Comparison of ENCODE assay signal across 26 mouse cellular contexts in the genomic region with DNA sequence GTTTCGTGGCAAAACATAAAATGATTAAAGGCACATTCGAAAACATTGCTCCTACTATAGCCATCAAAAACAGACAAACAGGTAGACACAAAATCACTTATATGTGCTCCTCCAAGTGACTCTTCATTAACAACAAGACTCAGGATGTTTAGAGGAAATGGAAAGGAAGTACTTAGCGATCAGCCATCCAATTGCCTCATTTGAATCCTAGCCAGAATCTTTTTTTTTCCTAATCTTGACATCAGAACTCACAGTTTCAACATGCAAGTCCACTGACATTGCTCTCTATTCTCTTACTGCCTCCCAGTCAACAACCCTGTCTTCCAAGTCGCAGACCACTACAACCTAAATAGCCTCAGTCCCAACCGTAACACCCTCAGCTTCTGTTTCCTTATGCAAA.
"Had no signal": no experiment of that assay in that cellular context is flagged by ENCODE, and none has a peak within 500 bp of the region (broad histone marks: within the 10 kb centered on the region; RNA-seq: fewer than 3 reads in every experiment).

No protein-coding gene starts in this region.

- H3K4me2 ChIP-seq: heart, embryonic 12.5 days; hindbrain, embryonic 13.5 days; hindbrain, embryonic 15.5 days; kidney, embryonic 15.5 days; limb, embryonic 12.5 days; liver, embryonic 11.5 days; liver, embryonic 13.5 days; liver, embryonic 15.5 days had no signal

- H3K9ac ChIP-seq: forebrain, postnatal 0 days; heart, embryonic 12.5 days; hindbrain, embryonic 13.5 days; hindbrain, embryonic 15.5 days; kidney, embryonic 15.5 days; limb, embryonic 12.5 days; liver, embryonic 13.5 days; liver, embryonic 15.5 days had no signal

- H3K4me1 ChIP-seq: hindbrain, embryonic 13.5 days; hindbrain, embryonic 15.5 days; liver, embryonic 13.5 days; liver, embryonic 15.5 days had no signal

- DNase-seq: gastrocnemius, postnatal 10 days; gastrocnemius, postnatal 36 days; heart, adult 11 months; heart, postnatal 14 days; heart, postnatal 36 days; kidney, adult 11 months; kidney, adult 2 months; kidney, adult 9 months; kidney, postnatal 14 days; kidney, postnatal 36 days; layer of hippocampus, adult 9-11 months; layer of hippocampus, postnatal 36 days; liver, embryonic 13.5 days had no signal

- ATAC-seq: hindbrain, postnatal 0 days; intestine, embryonic 16.5 days had no signal

- H3K36me3 ChIP-seq: heart, embryonic 10.5 days; heart, embryonic 12.5 days; hindbrain, embryonic 13.5 days; hindbrain, embryonic 15.5 days; kidney, embryonic 15.5 days; limb, embryonic 10.5 days; limb, embryonic 12.5 days; liver, embryonic 13.5 days; liver, embryonic 15.5 days had no signal

- H3K9me3 ChIP-seq: heart, embryonic 10.5 days; heart, embryonic 12.5 days; hindbrain, embryonic 13.5 days; hindbrain, embryonic 15.5 days; kidney, embryonic 15.5 days; limb, embryonic 10.5 days; limb, embryonic 12.5 days; liver, embryonic 13.5 days; liver, embryonic 15.5 days had no signal

- H3K27ac ChIP-seq: heart, embryonic 10.5 days; hindbrain, embryonic 13.5 days; hindbrain, embryonic 15.5 days; hindbrain, postnatal 0 days; kidney, embryonic 15.5 days; kidney, postnatal 0 days; limb, embryonic 10.5 days; limb, embryonic 12.5 days; liver, embryonic 13.5 days; liver, embryonic 15.5 days had no signal

- H3K4me3 ChIP-seq: heart, embryonic 10.5 days; heart, embryonic 12.5 days; hindbrain, embryonic 13.5 days; hindbrain, embryonic 15.5 days; kidney, embryonic 15.5 days; limb, embryonic 10.5 days; limb, embryonic 12.5 days; liver, embryonic 13.5 days; liver, embryonic 15.5 days had no signal

- H3K27me3 ChIP-seq: heart, embryonic 12.5 days; hindbrain, embryonic 13.5 days; hindbrain, embryonic 15.5 days; kidney, embryonic 15.5 days; limb, embryonic 12.5 days; liver, embryonic 13.5 days; liver, embryonic 15.5 days had no signal
